Mouse (Mus musculus) limb, embryonic 12.5 days (tissue): ENCODE measurements around the gene Fuz. TPM values are rescaled to one million over a fixed set of nuclear protein-coding genes. Genes with fewer than 3 reads are reported as not detected.

ENCODE experiments used
- ATAC-seq: fragments of 200-750 bp; cut with Nextera tagmentation; 2 replicates; pipeline ENCODE4 v1.8.0; 2017; ENCODE audit warnings: low read depth, moderate TSS enrichment; ENCODE audit not compliant: insufficient number of reproducible peaks, insufficient read depth, low FRiP score, low TSS enrichment
- H3K27ac ChIP-seq: fragments of 300-500 bp; sonication (generic); 2 replicates; pipeline ENCODE4 v1.5.1; 2016; ENCODE audit warnings: mild to moderate bottlenecking, moderate library complexity
- H3K27me3 ChIP-seq: fragments of 300-500 bp; sonication (generic); 2 replicates; pipeline ENCODE4 v1.6.1; 2016; ENCODE audit warnings: mild to moderate bottlenecking, moderate library complexity
- H3K36me3 ChIP-seq: fragments of 300-500 bp; sonication (generic); 2 replicates; pipeline ENCODE4 v1.6.1; 2016; ENCODE audit warnings: mild to moderate bottlenecking, moderate library complexity
- H3K4me1 ChIP-seq: fragments of 300-500 bp; sonication (generic); replicated peaks from 2 replicates; pipeline ENCODE4 v1.6.1; 2016
- H3K4me2 ChIP-seq: fragments of 300-500 bp; sonication (generic); 2 replicates; pipeline ENCODE4 v1.6.1; 2016; ENCODE audit warnings: mild to moderate bottlenecking, moderate library complexity
- H3K4me3 ChIP-seq: fragments of 300-500 bp; sonication (generic); replicated peaks from 2 replicates; pipeline ENCODE4 v1.5.1; 2016; ENCODE audit warnings: mild to moderate bottlenecking
- H3K9ac ChIP-seq: fragments of 300-500 bp; sonication (generic); replicated peaks from 2 replicates; pipeline ENCODE4 v1.6.1; 2016; ENCODE audit warnings: mild to moderate bottlenecking, moderate library complexity
- H3K9me3 ChIP-seq: fragments of 300-500 bp; sonication (generic); 2 replicates; pipeline ENCODE4 v1.6.1; 2016; ENCODE audit warnings: mild to moderate bottlenecking, moderate library complexity
- WGBS: fragments of 180-500 bp; shearing (Covaris S2); methylation state at CpG from one replicate; pipeline ENCODE4 v1.1.7; 2016; 5-methylcytosine and 5-hydroxymethylcytosine counted together
- polyA plus RNA-seq: library from polyadenylated mRNA; unstranded; fragments of >200 nt; fragmentation: Nextera tagmentation; extraction: Ambion mirVana; gene quantifications from 2 replicates; pipeline ENCODE4 v1.2.1, GENCODE M21; 2016

The Fuz gene
- polyA plus RNA-seq, 1 experiment from 2014 or later = 21.6 TPM

DNA sequence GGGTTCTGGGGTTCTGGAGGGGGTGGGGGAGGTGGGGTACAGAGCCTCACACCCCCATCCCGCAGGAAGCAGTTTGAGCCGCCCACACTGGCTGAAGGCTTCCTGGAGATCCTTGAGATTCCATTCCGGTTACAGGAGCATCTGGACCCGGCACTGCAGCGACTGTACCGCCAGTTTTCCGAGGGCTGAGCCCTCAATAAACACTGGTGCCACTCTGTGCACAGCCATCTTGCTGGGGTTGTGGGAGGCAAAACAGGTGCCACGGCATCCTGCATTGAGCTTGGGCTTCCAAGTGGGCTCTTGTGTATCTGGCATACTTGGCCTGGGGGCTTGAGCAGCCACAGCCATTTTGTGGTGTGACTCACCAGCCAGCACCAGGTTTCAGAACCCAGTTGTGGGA is 33.4 kb upstream of the Fuz start:
- H3K4me2 ChIP-seq = no peak overlapping the region
- H3K4me1 ChIP-seq = peaks cover 43% of the 10 kb centered on the region
- no peak overlapping the region for H3K9ac ChIP-seq
- ATAC-seq = no peak
- WGBS = 89% methylated on average over 8 of the region's 8 CpGs
- H3K4me3 ChIP-seq = no peak overlapping the region
- H3K9me3 ChIP-seq = no peaks in the 10 kb centered on the region
- no peaks in the 10 kb centered on the region for H3K27me3 ChIP-seq
- H3K36me3 ChIP-seq = peaks cover 76% of the 10 kb centered on the region
- no peak overlapping the region for H3K27ac ChIP-seq

DNA sequence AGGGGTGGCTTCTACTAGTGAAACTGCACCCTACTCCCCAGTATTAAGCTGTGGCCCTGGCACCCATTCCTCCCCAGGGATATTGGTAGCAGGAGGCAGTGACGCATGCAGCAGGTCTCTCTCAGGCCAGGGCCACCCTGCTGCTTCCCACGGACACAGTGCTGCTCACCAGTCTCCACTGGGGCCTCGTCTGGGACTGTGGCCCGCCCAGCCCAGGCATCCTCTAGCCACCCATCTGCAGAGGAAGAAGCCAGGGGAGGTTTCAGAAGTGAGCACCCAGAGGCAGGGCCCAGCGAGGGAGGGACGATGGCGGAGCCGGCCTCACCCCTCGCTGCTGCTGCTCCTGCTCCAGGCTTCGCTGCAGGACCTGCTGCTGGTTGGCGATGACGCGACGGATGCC is 32.7 kb upstream of the Fuz start:
- Histone ChIP-seq H3K9ac (no peak overlapping the region), H3K9me3 (no peaks in the 10 kb centered on the region), H3K36me3 (peaks cover 77% of the 10 kb centered on the region), H3K27me3 (no peaks in the 10 kb centered on the region), H3K27ac (no peak overlapping the region), H3K4me3 (no peak overlapping the region), H3K4me1 (peaks cover 43% of the 10 kb centered on the region), H3K4me2 (no peak overlapping the region)
- WGBS = 88% methylated on average over 14 of the region's 14 CpGs
- no peak for ATAC-seq

DNA sequence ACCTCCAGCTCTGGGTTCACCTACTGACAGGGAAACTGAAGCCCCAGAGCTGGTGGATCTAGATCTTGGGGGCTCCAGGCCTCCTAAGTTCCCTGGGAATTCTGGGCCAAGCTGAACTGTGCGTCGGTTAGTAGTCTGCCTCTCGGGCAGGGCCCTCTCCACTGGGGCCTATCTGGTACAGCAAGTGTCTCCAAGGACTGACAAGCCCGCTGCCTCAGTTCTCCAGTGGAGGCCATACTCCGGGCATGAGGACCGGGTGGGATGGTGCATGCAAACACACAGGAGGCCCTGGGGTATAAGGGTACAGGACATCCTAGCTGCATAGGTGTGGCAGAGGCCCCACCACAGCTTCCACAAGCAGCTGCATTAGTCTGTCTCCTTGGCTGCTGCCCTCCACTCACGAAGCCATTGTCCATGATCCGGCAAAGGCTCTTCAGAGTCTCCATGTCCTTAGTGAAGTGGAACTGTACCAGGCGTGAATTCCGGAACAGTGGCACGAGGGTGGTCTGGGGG is 31.8 kb upstream of the Fuz start:
- ATAC-seq = no peak
- 88% methylated on average over 11 of the region's 11 CpGs for WGBS
- no peak overlapping the region for H3K27ac ChIP-seq
- H3K9me3 ChIP-seq = no peaks in the 10 kb centered on the region
- H3K4me3 ChIP-seq = no peak overlapping the region
- H3K36me3 ChIP-seq = peaks cover 75% of the 10 kb centered on the region
- H3K27me3 ChIP-seq = no peaks in the 10 kb centered on the region
- H3K9ac ChIP-seq = no peak overlapping the region; the same call in 1 of the 2 replicates
- no peak overlapping the region for H3K4me2 ChIP-seq
- H3K4me1 ChIP-seq = peaks cover 41% of the 10 kb centered on the region

DNA sequence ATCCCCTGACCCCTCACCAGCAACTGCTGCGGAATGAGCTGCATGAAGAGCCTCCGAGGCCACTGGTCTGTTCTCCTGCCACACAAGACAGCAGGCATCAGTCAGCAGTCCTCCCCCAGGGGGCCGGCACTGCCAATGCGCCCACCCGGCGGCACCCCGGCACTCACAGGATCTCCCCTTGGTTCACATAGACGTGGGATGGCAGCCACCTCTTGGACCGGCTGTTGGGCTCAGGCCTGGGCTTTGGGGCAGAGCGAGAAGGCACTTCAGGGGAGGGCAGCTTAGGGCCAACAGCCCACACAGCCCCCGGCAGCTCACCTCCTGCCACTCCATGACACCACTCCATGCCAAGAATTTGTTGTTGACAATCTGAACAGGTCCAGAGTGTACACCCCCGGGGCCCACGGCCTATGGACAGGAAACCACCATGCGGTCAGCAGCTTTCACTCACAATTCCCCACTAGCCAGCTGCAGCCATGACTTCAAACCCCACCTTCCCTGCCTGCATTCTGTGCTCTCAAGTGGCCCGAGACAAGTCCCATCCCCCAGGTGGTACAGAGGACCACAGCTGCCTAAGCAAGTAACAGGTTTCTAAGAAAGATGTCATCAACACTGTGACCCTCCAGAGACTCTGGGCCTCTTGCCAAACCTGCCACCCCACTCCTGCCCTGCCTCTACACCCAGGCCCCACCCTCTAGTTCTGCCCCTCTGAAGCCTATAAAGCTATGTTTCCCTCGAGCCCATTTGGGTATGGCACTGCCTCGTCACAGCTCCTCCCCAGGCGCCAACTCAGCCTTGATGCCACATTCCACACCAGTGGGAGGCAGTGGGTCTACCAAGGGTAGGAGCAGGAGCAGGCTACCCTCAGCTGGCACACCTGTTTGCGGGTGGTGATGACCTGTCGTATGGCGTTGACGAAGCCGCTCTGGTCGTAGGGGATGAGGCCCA is 31.0 kb upstream of the Fuz start:
- peaks cover 70% of the 10 kb centered on the region for H3K36me3 ChIP-seq
- H3K27ac ChIP-seq = 0 out of 2 replicates have a peak overlapping the region, but pooled peaks have one; percentile 12
- no peak overlapping the region for H3K9ac ChIP-seq
- ATAC-seq = no peak
- WGBS = 85% methylated on average over 24 of the region's 24 CpGs
- no peak overlapping the region for H3K4me2 ChIP-seq
- peaks cover 41% of the 10 kb centered on the region for H3K4me1 ChIP-seq
- no peaks in the 10 kb centered on the region for H3K27me3 ChIP-seq
- H3K9me3 ChIP-seq = no peaks in the 10 kb centered on the region
- no peak overlapping the region for H3K4me3 ChIP-seq

DNA sequence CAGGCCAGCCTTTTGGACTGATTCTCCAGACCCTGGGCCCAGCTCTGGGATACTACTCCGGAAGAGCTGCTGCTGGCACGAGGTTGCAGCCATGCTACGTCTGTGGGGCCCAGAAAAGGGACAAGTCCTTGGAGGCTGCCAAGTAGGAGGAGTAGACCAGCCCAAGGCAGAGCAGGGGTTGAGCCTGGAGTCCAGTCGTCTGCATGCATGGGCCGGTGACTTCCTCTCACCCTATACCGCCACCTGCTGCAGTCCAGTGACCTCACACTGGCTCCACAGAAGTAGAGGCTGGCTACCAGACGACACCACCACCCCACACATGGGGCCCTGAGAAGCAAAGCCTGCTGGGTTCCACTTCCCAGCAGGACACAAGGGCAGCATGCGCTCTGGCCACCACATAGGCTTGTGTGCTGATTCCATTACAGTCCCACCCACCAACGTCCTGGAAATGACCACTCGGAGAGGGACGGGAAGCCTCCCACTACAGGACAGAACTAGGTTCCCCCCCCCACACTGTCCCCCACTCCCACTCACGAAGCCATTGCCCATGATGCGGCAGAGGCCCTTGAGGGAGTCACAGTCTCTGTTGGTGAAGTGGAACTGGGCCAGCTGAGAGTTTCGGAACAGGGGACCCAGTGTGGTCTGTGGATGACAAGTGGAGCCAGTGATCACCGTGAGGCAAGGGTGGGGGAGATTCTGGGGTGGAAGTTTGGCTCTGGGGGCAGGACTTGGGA is 29.4 kb upstream of the Fuz start:
- Histone ChIP-seq H3K27me3 (no peaks in the 10 kb centered on the region), H3K4me3 (peak overlapping the region; percentile 94), H3K27ac (peak overlapping the region; percentile 45; the same call in 1 of the 2 replicates), H3K9ac (peak overlapping the region; percentile 44; the same call in 1 of the 2 replicates), H3K4me2 (peak overlapping the region; percentile 92), H3K36me3 (peaks cover 61% of the 10 kb centered on the region), H3K4me1 (peaks cover 46% of the 10 kb centered on the region), H3K9me3 (no peaks in the 10 kb centered on the region)
- ATAC-seq = no peak
- 68% methylated on average over 15 of the region's 15 CpGs for WGBS

DNA sequence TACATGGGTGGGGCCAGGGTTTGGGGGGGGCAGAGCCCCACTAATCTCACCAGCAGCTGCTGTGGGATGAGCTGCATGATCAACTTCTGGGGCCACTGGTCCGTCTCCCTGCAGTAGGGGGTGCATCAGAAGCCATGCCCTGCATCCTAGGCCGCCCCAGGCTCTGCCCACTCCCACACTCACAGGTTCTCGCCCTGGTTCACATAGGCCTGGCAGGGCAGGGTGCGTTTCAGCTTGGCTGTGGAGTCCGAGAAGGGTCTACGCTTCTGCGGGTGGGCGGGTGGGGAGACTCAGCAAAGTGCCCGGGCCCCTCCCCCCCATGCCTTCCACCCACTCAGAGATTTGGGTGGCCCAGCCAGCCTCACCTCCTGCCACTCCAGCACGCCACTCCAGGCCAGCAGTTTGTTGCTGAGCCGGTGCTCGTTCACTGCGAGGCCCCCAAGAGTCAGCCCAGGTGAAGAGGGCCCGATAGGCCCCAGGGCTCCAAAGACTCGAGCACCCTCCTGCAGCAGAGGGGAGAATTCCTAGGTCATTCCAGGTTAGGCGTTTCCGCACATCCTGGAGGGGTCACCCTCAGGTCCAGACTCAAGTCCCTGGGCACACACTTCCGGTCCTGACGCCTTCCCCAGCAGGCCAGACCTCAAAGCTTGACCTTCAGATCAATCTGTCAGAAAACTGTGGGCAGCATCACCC is 28.7 kb upstream of the Fuz start:
- ATAC-seq = no peak
- Histone ChIP-seq H3K4me2 (peak overlapping the region; percentile 92), H3K27me3 (no peaks in the 10 kb centered on the region), H3K4me3 (peak overlapping the region; percentile 94), H3K9me3 (no peaks in the 10 kb centered on the region), H3K9ac (peak overlapping the region; percentile 44), H3K4me1 (peaks cover 46% of the 10 kb centered on the region), H3K36me3 (peaks cover 54% of the 10 kb centered on the region), H3K27ac (0 out of 2 replicates have a peak overlapping the region, but pooled peaks have one; percentile 62)
- 70% methylated on average over 17 of the region's 19 CpGs for WGBS

DNA sequence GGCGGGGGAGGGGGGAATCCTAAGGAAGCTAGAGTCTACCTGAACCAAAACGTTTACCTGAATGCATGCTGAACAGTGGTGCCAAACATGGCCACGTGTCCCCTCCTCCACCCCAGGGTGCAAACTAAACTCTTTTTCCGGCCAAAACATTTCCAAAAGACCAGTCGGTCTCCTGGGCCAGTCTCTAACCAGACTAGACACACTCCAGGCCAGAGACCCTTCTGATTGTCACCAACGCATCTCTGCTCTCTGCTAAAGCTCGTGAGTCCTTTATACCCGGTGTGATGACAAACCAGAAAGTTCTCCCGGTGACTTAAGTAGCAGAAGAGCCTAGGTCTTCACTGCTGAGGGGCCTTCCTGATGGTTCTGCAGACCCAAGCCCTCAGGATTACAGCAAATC is 28.1 kb upstream of the Fuz start:
- 61% methylated on average over 9 of the region's 9 CpGs for WGBS
- Histone ChIP-seq H3K9me3 (no peaks in the 10 kb centered on the region), H3K4me2 (peak overlapping the region; percentile 92), H3K9ac (peak overlapping the region; percentile 100), H3K4me3 (peak overlapping the region; percentile 94), H3K4me1 (peaks cover 46% of the 10 kb centered on the region), H3K27me3 (no peaks in the 10 kb centered on the region), H3K27ac (no peak overlapping the region; the same call in 1 of the 2 replicates), H3K36me3 (peaks cover 48% of the 10 kb centered on the region)
- no peak for ATAC-seq

DNA sequence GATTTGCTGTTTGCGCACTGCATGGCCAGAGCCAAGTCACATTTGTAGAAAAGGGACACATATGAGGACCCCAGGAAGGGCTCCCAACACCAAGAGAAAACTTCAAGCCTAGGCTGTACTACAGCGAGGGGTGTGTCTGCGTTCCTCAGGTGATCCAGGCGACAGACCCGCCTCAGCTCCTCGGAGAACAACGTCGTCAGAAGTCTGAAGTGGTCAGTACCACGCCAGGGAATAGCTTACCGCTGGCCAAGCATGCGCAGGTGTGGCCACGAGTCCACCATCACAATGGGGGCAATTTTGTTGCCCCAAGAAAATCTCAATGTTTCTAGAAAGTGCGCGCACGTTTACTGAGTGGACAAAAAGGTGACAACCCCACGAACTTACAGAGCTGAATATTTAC is 27.4 kb upstream of the Fuz start:
- H3K9ac ChIP-seq = peak overlapping the region; percentile 100
- peaks cover 46% of the 10 kb centered on the region for H3K4me1 ChIP-seq
- peaks cover 41% of the 10 kb centered on the region for H3K36me3 ChIP-seq
- no peaks in the 10 kb centered on the region for H3K27me3 ChIP-seq
- H3K27ac ChIP-seq = peak overlapping the region; percentile 100
- H3K4me2 ChIP-seq = peak overlapping the region; percentile 92
- ATAC-seq = no peak
- no peaks in the 10 kb centered on the region for H3K9me3 ChIP-seq
- peak overlapping the region; percentile 94 for H3K4me3 ChIP-seq
- 8% methylated on average over 16 of the region's 16 CpGs for WGBS

DNA sequence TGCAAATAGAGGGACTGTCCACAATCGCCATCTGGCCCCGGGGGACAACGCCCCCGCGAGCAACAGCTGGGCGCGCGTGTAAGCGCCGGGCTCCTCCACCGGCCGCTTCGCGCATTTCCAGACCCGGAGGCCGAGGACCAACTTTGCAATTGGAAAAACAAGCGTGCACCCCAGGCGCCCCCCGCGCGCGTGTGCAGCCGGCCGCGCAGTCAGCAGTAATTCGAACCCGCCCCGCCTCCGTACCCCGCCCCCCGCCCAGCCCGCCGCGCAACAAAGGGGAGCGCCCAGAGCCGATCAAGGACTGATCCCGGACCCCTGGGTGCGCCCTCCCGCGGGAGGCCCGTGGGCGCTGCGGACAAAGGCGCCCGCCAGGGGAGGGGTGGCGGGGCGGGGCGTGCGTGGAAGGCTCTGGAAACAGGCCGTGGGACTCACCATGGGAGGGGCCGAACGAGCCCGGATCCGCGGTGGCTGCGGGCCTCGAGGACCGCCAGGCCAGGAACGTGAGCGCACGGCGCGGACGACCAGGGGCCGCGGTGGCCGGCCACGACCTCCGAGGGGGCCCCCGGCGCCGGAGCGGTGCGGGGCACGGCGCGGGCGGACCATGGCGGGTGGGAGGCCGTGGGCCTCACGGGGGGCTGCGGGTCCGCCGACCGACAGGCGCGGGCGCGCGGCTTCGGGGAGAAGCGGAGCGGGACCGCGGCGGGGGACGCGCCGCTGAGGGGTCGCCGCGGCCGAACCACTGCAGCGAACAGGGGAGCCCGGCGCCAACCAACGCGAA is 26.8 kb upstream of the Fuz start:
- WGBS = under 1% methylated on average over 99 of the region's 108 CpGs
- peaks cover 46% of the 10 kb centered on the region for H3K4me1 ChIP-seq

More for the DNA sequence above, 26.8 kb upstream of the Fuz start:
- H3K9ac ChIP-seq = peak overlapping the region; percentile 100
- H3K27me3 ChIP-seq = no peaks in the 10 kb centered on the region
- ATAC-seq = peak; percentile 21
- H3K36me3 ChIP-seq = peaks cover 35% of the 10 kb centered on the region
- H3K4me3 ChIP-seq = peak overlapping the region; percentile 94
- no peaks in the 10 kb centered on the region for H3K9me3 ChIP-seq
- H3K27ac ChIP-seq = peak overlapping the region; percentile 100
- peak overlapping the region; percentile 92 for H3K4me2 ChIP-seq
